Mouse (Mus musculus) layer of hippocampus, adult 6 months (tissue): ENCODE data around the gene Prkcsh. TPM values are rescaled to one million over a fixed set of nuclear protein-coding genes. Genes with fewer than 3 reads are reported as not detected.

Source experiments
- long read RNA-seq, 2 experiments: library from polyadenylated mRNA; unstranded; transcript quantifications; one replicate each; pipeline ENCODE4 v2.0.0; 2019 to 2020
- polyA plus RNA-seq: library from polyadenylated mRNA; unstranded; fragments of <200 nt; fragmentation: Nextera tagmentation; gene quantifications from 2 replicates; pipeline ENCODE4 v1.2.3, GENCODE M21; 2021

Prkcsh gene
- 26.1 and 29.7 TPM in 2 replicates for polyA plus RNA-seq
- long read RNA-seq, experiment 1, transcript Prkcsh-202 (18 exons, 1,983 nt), result major isoform, 33 of 71 reads
- long read RNA-seq, experiment 1, transcript Prkcsh-201 (18 exons, 2,012 nt), result minor isoform, 11 of 71 reads
- long read RNA-seq, experiment 1, partial matches to known transcripts, result 22 of 71 reads
- long read RNA-seq, experiment 1, other reads (novel, unspliced or antisense), result 5 of 71 reads
- long read RNA-seq, experiment 2, transcript Prkcsh-202 (18 exons, 1,983 nt), result major isoform, 79 of 191 reads
- long read RNA-seq, experiment 2, transcript Prkcsh-201 (18 exons, 2,012 nt), result minor isoform, 53 of 191 reads
- long read RNA-seq, experiment 2, transcript Prkcsh-205 (18 exons, 2,228 nt), result minor isoform, 9 of 191 reads
- long read RNA-seq, experiment 2, partial matches to known transcripts, result 19 of 191 reads
- long read RNA-seq, experiment 2, other reads (novel, unspliced or antisense), result 31 of 191 reads

GRCm38 (mm10) chr9:22002194-22003162 is at the start of gene Prkcsh, which contains the start of gene Ccdc151:
TSS of gene Prkcsh (plus strand) at chr9:22002806.
TSS of gene Ccdc151 (minus strand) at chr9:22002634.

GRCm38 (mm10) chr9:21955570-21956281 is 46.9 kb upstream of the Prkcsh start, which contains the start of gene Swsap1:
TSS of gene Swsap1 (plus strand) at chr9:21955755.

DNA sequence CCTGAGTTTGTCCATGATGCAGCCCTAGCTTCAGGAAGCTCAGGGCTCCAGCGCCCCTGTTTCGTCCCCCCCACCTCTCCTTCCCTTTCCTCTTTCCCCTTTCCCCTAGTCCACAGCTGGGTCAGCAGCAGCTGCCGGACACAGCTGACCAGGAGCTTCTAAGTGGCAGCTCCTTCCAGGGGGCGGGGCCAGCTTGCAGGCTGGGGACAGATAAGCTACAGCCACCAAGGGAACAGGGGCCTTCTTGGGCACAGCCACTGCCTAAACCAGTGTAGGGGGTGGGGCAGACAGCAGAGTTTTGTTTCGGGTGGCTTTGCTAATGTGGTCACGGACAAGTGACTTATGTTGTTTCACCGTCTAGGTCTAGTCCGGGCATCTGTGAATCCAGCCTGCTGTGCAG is 39.2 kb upstream of the Prkcsh start, which contains the start of gene Epor:
TSS of gene Epor (minus strand) at position 90 of the 400 bp plus-strand sequence.

DNA sequence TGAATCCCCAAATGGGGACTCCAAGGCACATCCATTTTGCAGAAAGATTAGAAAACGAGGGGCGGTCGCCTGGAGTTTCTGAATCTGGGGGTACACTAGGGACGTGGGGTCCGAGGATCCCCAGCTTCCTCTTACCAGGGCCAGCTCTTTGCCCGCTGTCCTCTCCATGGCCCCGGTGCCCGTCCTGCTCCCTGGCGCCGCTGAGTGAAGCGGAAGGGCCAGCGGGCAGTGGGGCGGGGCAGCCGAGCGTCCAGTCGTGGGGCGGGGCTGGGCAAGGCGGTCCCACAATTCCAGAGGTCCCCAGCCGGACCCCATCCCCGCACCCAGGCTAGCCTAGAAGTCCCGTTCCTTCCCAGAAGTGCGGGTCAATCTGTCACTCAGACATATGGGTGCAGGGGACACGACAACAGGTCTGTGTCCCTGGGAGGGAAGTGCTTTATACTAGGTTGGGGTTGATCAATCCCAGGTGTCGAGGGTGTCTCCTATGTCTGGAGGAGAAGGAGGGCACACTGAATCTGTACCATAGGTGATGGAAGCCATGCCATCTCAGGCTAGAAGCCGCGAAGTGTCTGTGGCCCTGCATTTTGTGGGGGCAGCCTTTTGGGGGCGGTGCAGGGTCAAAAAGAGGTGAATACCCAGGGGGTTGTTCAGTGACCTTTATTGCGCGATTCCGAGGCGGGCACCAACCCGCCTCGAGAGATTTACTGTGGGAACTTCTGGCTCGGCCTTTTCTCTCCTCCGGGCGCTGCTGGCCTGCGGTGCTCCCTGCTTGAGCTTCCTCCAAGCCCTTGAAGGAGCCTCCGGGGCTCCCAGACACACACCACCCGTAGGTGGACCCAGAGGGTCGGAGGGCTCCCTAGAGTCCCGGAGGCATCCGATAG is 13.1 kb upstream of the Prkcsh start, which contains the start of gene Rgl3:
TSS of gene Rgl3 (minus strand) at position 217 of the 881 bp plus-strand sequence.

DNA sequence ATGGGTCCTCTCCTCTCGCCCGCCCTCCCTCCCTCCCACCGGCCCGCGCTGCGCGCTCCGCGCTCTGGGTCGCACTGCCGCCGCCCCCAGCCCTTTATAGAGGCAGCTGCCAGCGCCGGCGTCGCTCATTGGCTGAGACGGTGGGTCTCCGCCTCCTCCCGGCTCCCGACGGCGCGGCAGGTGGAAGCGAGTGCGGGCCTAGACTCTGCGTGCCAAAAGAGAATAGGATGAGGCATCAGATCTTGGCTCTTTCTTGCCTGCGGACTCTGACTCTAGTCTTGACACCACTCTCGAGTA is 49.3 kb downstream of the Prkcsh start, which contains the start of gene Elavl3:
TSS of gene Elavl3 (minus strand) at position 66 of the 297 bp plus-strand sequence.

Other genes with a start within 250 kb of the Prkcsh start
- gene Spc24, start 242.5 kb upstream of the Prkcsh start, polyA plus RNA-seq, result 2.6 and 3.9 TPM in 2 replicates
- gene Kank2, start 204.1 kb upstream of the Prkcsh start, polyA plus RNA-seq, result 2.1 and 2.6 TPM in 2 replicates
- gene Angptl8, start 167.3 kb upstream of the Prkcsh start, polyA plus RNA-seq, result not detected in 2 replicates
- gene Dock6, start 150.2 kb upstream of the Prkcsh start, polyA plus RNA-seq, result 3.6 and 4.1 TPM in 2 replicates
- gene Rab3d, start 84.6 kb upstream of the Prkcsh start, polyA plus RNA-seq, result 6.9 and 8.5 TPM in 2 replicates
- gene Ccdc159, start 75.3 kb upstream of the Prkcsh start, polyA plus RNA-seq, result 6.5 and 6.9 TPM in 2 replicates
- 106 and 126 TPM in 2 replicates for gene Tmem205, start 75.2 kb upstream of the Prkcsh start, polyA plus RNA-seq
- 169 and 201 TPM in 2 replicates for gene Plppr2, start 65.8 kb upstream of the Prkcsh start, polyA plus RNA-seq
- 11.2 and 11.3 TPM in 2 replicates for gene Swsap1, start 47.1 kb upstream of the Prkcsh start, polyA plus RNA-seq
- gene Epor, start 39.3 kb upstream of the Prkcsh start, polyA plus RNA-seq, result 11.1 and 11.4 TPM in 2 replicates
- gene Rgl3, start 13.4 kb upstream of the Prkcsh start, polyA plus RNA-seq, result 0.82 and 1.1 TPM in 2 replicates
- 1.7 and 2.8 TPM in 2 replicates for gene Ccdc151, start 172 bp upstream of the Prkcsh start, polyA plus RNA-seq
- gene Elavl3, start 49.2 kb downstream of the Prkcsh start, polyA plus RNA-seq, result 19.5 and 21.7 TPM in 2 replicates
- not detected in 2 replicates for gene Gm49318, start 68.5 kb downstream of the Prkcsh start, polyA plus RNA-seq
- gene Zfp653, start 68.6 kb downstream of the Prkcsh start, polyA plus RNA-seq, result 4.0 and 4.4 TPM in 2 replicates
- gene Ecsit, start 82.6 kb downstream of the Prkcsh start, polyA plus RNA-seq, result 59.3 and 59.4 TPM in 2 replicates
- 0.40 and 0.72 TPM in 2 replicates for gene Cnn1, start 96.4 kb downstream of the Prkcsh start, polyA plus RNA-seq
- 154 and 178 TPM in 2 replicates for gene Elof1, start 114.4 kb downstream of the Prkcsh start, polyA plus RNA-seq
- gene Acp5, start 132.9 kb downstream of the Prkcsh start, polyA plus RNA-seq, result 0.57 and 1.1 TPM in 2 replicates
- gene Pigyl, start 154.0 kb downstream of the Prkcsh start, polyA plus RNA-seq, result 174 and 190 TPM in 2 replicates
- not detected in 2 replicates for gene Zfp872, start 185.3 kb downstream of the Prkcsh start, polyA plus RNA-seq
- 9.2 and 11.8 TPM in 2 replicates for gene Zfp809, start 222.9 kb downstream of the Prkcsh start, polyA plus RNA-seq